Mouse (Mus musculus): ENCODE measurements around the gene Tent5a. TPM values are rescaled to one million over a fixed set of nuclear protein-coding genes. Genes with fewer than 3 reads are reported as not detected.

The Tent5a gene
- total and polyA plus RNA-seq, 2 experiments from 2014 or later: 3.0 to 3.8 TPM

- Histone ChIP-seq H3K27ac (ENCODE audit: low read depth, low read length) (no peak overlapping the region), H3K4me1 (ENCODE audit: insufficient read depth, low read length) (no peaks in the 10 kb centered on the region), H3K4me3 (ENCODE audit: low read depth, low read length) (no peak overlapping the region), H3K36me3 (ENCODE audit: insufficient read depth, low read length) (no peaks in the 10 kb centered on the region), H3K27me3 (ENCODE audit: insufficient read depth, low read length) (no peaks in the 10 kb centered on the region), H3K4me2 (ENCODE audit: low read depth, low read length, poor library complexity, severe bottlenecking) (no peak overlapping the region), H3K9ac (replicated peaks; ENCODE audit: low read length, poor library complexity, severe bottlenecking) (no peak overlapping the region), H3K9me3 (ENCODE audit: low read length) (no peaks in the 10 kb centered on the region)
- 83% methylated on average over 7 of the region's 7 CpGs for WGBS
- DNase-seq (ENCODE audit: low spot score) (no peak), ATAC-seq (ENCODE audit: low FRiP score) (no peak)
- no peak for TF ChIP-seq CTCF (IDR thresholded peaks at IDR 0.05)
Measured at GRCm38 (mm10) chr9:85357154-85357860, 30.2 kb upstream of the Tent5a start.

GRCm38 (mm10) chr9:85355559-85355958 lies 28.4 kb upstream of the Tent5a start:
- no peaks in the 10 kb centered on the region for H3K27me3 ChIP-seq (ENCODE audit: insufficient read depth, low read length)
- H3K4me1 ChIP-seq (ENCODE audit: insufficient read depth, low read length): no peaks in the 10 kb centered on the region
- H3K4me2 ChIP-seq (ENCODE audit: low read depth, low read length, poor library complexity, severe bottlenecking): no peak overlapping the region
- 61% methylated on average over 5 of the region's 5 CpGs for WGBS
- no peaks in the 10 kb centered on the region for H3K36me3 ChIP-seq (ENCODE audit: insufficient read depth, low read length)
- TF ChIP-seq CTCF (IDR thresholded peaks at IDR 0.05): no peak
- H3K4me3 ChIP-seq (ENCODE audit: low read depth, low read length): no peak overlapping the region
- no peak overlapping the region for H3K27ac ChIP-seq (ENCODE audit: low read depth, low read length)
- no peaks in the 10 kb centered on the region for H3K9me3 ChIP-seq (ENCODE audit: low read length)
- no peak for DNase-seq (ENCODE audit: low spot score)
- ATAC-seq (ENCODE audit: low FRiP score): no peak
- no peak overlapping the region for H3K9ac ChIP-seq (replicated peaks; ENCODE audit: low read length, poor library complexity, severe bottlenecking)

GRCm38 (mm10) chr9:85347823-85348523 lies 20.8 kb upstream of the Tent5a start:
- no peaks in the 10 kb centered on the region for H3K9me3 ChIP-seq (ENCODE audit: low read length)
- DNase-seq (ENCODE audit: low spot score) (no peak), ATAC-seq (ENCODE audit: low FRiP score) (no peak)
- H3K4me3 ChIP-seq (ENCODE audit: low read depth, low read length): no peak overlapping the region
- no peaks in the 10 kb centered on the region for H3K36me3 ChIP-seq (ENCODE audit: insufficient read depth, low read length)
- no peaks in the 10 kb centered on the region for H3K27me3 ChIP-seq (ENCODE audit: insufficient read depth, low read length)
- no peaks in the 10 kb centered on the region for H3K4me1 ChIP-seq (ENCODE audit: insufficient read depth, low read length)
- H3K9ac ChIP-seq (replicated peaks; ENCODE audit: low read length, poor library complexity, severe bottlenecking): no peak overlapping the region
- no peak for TF ChIP-seq CTCF (IDR thresholded peaks at IDR 0.05)
- WGBS: 82% methylated on average over 10 of the region's 10 CpGs
- H3K4me2 ChIP-seq (ENCODE audit: low read depth, low read length, poor library complexity, severe bottlenecking): no peak overlapping the region
- no peak overlapping the region for H3K27ac ChIP-seq (ENCODE audit: low read depth, low read length)

- Histone ChIP-seq H3K27me3 (ENCODE audit: insufficient read depth, low read length) (no peaks in the 10 kb centered on the region), H3K4me1 (ENCODE audit: insufficient read depth, low read length) (no peaks in the 10 kb centered on the region), H3K9me3 (ENCODE audit: low read length) (no peaks in the 10 kb centered on the region), H3K4me3 (ENCODE audit: low read depth, low read length) (no peak overlapping the region), H3K4me2 (ENCODE audit: low read depth, low read length, poor library complexity, severe bottlenecking) (no peak overlapping the region), H3K27ac (ENCODE audit: low read depth, low read length) (no peak overlapping the region), H3K36me3 (ENCODE audit: insufficient read depth, low read length) (no peaks in the 10 kb centered on the region), H3K9ac (replicated peaks; ENCODE audit: low read length, poor library complexity, severe bottlenecking) (no peak overlapping the region)
- no peak for TF ChIP-seq CTCF (IDR thresholded peaks at IDR 0.05)
- ATAC-seq (ENCODE audit: low FRiP score) (no peak), DNase-seq (ENCODE audit: low spot score) (no peak)
- WGBS: 85% methylated on average over 8 of the region's 8 CpGs
Measured at GRCm38 (mm10) chr9:85342892-85343785, 16.0 kb upstream of the Tent5a start.

- H3K4me1 ChIP-seq (ENCODE audit: insufficient read depth, low read length): no peaks in the 10 kb centered on the region
- no peak for TF ChIP-seq CTCF (IDR thresholded peaks at IDR 0.05)
- 65% methylated on average over 3 of the region's 3 CpGs for WGBS
- H3K4me3 ChIP-seq (ENCODE audit: low read depth, low read length): no peak overlapping the region
- no peak for ATAC-seq (ENCODE audit: low FRiP score)
- no peak overlapping the region for H3K27ac ChIP-seq (ENCODE audit: low read depth, low read length)
- no peaks in the 10 kb centered on the region for H3K36me3 ChIP-seq (ENCODE audit: insufficient read depth, low read length)
- H3K27me3 ChIP-seq (ENCODE audit: insufficient read depth, low read length): no peaks in the 10 kb centered on the region
- H3K9ac ChIP-seq (replicated peaks; ENCODE audit: low read length, poor library complexity, severe bottlenecking): no peak overlapping the region
- no peak for DNase-seq (ENCODE audit: low spot score)
- no peak overlapping the region for H3K4me2 ChIP-seq (ENCODE audit: low read depth, low read length, poor library complexity, severe bottlenecking)
- no peaks in the 10 kb centered on the region for H3K9me3 ChIP-seq (ENCODE audit: low read length)
Measured at GRCm38 (mm10) chr9:85340303-85340702, 13.2 kb upstream of the Tent5a start.

All from midbrain, postnatal 0 days (tissue).